Mouse (Mus musculus) adrenal gland, adult 8-10 months (tissue): ENCODE measurements at regions not wholly inside any gene's neighbourhood (a gene's known extent, or its start where the extent isn't known, plus 50 kb on each side); places are given as distances from the start of the nearest gene placed in this dataset.

Experiments
- DNase-seq: peaks from one replicate; pipeline ENCODE4 v3.0.0; 2022

DNA sequence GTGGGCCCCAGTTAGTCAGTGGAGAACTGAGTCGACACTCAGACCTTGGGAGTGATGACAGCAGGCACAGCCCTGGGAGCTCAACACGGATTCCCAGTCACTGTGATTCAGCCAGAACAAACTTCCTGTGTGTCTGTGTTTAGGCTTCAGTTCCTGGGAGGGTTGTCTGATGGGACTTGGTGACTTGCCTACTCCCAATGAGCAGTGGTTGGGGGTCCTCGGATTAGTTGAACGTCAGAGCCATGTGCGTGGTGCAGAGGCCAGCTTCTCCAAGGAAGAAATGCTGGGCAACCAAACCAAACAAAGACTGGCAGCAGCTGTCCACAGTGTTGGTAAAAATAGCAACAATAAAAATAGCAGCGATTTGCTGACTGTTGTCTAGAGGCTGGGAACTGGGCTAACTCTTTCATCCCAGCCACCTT lies 152.7 kb downstream of the Zfp706 start:
- DNase-seq = peak; percentile 58

- no peak for DNase-seq
Observed at GRCm38 (mm10) chr15:36852229-36852821, 155.2 kb downstream of the Zfp706 start.

DNA sequence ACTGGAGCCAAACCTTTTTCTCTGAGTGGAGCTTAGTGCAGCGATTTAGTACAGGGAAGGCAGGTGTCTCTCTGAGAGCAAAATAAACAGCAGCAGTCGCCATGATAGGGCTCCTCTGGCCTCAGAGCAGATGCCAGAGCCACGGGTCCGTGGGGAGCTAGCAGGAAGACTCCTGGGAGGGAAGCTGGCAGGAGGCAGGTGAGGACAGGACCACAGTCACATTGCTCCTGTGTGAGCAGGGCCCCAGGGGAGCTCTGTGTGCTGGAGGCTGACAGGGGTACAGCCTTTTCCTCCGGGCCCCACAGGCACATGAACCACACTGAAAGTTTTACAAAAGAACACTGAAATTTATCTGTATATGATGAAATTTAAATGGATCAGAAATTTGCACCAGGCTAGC lies 159.3 kb downstream of the Zfp706 start:
- DNase-seq = no peak

DNA sequence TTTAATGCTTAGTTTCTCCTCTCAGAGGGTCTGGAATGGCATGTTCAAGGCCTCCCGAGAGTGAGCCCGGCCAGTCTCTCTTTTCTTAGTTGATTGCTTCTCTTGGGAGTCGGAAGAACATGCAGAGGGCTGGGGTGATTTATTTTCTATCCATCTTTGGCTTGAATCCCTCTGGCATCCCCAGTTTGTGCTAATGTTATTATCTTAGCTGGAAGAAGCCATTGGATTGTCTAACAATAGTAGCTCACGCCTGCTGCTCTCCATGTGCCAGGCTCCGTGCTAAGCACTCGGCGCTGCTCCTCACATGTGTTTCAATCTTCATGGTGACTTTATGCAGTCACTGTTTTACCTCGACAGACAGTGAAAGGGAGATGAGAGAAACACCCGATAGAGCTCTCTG lies 160.8 kb downstream of the Zfp706 start:
- no peak for DNase-seq
